Mouse (Mus musculus) brain, embryonic 14.5 days (tissue): Measurements from ENCODE around the gene Cmtm5.

Source experiments
- CTCF ChIP-seq: fragments of 200-500 bp; IDR thresholded peaks from 2 replicates; pipeline ENCODE4 v1.5.1; 2012; ENCODE audit warnings: inconsistent platforms, mild to moderate bottlenecking, moderate library complexity, borderline replicate concordance; ENCODE audit not compliant: insufficient read depth, insufficient read length; ENCODE audit errors: extremely low read depth
- POLR2A ChIP-seq: fragments of 200-500 bp; IDR thresholded peaks from 2 replicates; pipeline ENCODE4 v1.6.1; 2012; ENCODE audit warnings: mild to moderate bottlenecking, inconsistent platforms, borderline replicate concordance; ENCODE audit not compliant: poor library complexity, insufficient read depth, insufficient read length, severe bottlenecking; ENCODE audit errors: extremely low read depth

DNA sequence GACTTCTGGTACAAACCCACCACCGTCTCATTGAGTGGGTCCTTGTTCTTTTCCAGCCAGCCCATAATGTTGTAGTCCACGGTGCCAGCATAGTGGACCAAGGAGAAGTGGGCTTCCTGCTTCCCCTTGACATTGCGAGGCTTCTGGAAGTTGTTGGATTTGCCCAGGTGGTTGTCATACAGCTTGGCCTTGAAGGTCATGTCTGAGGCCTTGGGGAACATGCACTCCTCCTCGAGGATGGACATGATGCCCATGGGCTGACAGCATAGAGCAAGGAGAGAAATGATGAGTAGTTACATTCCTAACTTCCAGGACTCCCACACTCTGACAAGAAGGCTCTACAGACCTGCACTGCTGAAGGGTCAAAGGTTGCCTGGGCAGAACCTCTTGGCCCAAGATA lies 22.4 kb downstream of the Cmtm5 start:
- TF ChIP-seq POLR2A (no peak), CTCF (no peak)
